Mouse (Mus musculus) adrenal gland, postnatal 10 days (tissue): Measurements from ENCODE around the gene A3galt2. TPM values are rescaled to one million over a fixed set of nuclear protein-coding genes. Genes with fewer than 3 reads are reported as not detected.

Experiments used
- DNase-seq: peaks from one replicate; pipeline ENCODE4 v3.0.0; 2021; ENCODE audit warnings: mixed read lengths
- long read RNA-seq, 2 experiments: library from polyadenylated mRNA; stranded (forward); transcript quantifications; one replicate each; pipeline ENCODE4 v2.0.0; 2021
- total RNA-seq, 2 experiments: library from RNA; stranded (reverse); gene quantifications; 2 replicates each; pipeline ENCODE4 v1.2.3; 2021

Gene A3galt2
- total RNA-seq, result under 1 TPM; 0.12 TPM
- long read RNA-seq, experiment 1, result 0 reads
- long read RNA-seq, experiment 2, result 0 reads

DNA sequence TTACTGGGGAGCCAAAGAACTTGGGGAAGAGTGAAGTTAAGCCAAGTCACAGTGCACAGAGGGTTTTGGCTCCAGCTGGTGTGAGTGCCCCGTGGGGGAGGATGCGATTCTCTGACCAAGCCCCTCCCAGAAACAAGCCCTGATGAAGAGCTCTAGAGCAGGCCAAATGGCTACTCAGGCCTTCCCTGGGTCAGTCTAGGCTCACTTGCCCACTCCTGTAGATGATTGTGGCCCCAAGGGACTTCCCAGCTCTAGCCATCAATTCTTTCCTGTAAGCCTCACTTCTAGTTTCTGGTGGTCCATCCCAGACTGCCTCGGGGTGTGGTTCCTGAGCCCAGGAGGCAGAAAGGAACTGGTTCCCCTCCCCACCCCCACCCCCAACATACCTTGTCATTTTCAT is at the start of gene A3galt2:
Gene A3galt2 (plus strand): TSS at position 301 of the 400 bp plus-strand sequence.
- DNase-seq, result no peak

GRCm38 (mm10) chr4:128706626-128707025 is 48.5 kb upstream of the A3galt2 start:
- DNase-seq, result no peak

GRCm38 (mm10) chr4:128707384-128707783 is 47.8 kb upstream of the A3galt2 start:
- DNase-seq, result no peak

DNA sequence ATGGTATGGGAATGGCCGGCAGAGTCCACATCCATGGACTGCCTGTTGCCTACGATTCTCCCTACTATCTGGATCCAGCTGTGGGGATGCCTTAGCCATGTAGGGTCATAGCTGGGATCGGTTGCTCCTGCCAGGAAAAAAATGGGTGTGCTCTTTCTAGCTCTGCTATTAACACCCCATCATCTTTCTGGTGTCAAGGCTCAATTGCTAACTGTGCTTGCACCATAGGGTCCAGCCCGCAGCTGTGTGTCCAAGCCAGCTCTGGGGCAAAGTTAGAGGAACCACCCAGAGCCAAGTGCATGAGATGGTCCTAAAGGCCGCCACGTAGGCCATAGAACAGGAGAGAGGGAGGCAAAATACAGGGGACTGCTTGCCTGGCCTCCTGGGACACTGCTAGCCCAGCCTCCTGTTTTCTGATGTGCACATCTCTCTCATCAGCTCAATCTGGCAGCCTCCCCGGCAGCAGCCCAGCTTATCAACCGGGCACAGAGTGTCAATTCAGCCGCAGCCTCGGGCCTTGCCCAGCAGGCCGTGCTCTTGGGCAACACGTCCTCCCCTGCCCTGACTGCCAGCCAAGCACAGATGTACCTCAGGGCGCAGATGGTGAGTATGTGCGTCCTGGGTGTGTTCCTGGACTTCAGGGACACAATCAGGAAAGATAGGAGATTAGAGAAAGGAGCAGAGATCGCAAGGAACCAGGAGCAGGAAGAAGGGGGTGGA is 45.9 kb upstream of the A3galt2 start:
- DNase-seq, result no peak

DNA sequence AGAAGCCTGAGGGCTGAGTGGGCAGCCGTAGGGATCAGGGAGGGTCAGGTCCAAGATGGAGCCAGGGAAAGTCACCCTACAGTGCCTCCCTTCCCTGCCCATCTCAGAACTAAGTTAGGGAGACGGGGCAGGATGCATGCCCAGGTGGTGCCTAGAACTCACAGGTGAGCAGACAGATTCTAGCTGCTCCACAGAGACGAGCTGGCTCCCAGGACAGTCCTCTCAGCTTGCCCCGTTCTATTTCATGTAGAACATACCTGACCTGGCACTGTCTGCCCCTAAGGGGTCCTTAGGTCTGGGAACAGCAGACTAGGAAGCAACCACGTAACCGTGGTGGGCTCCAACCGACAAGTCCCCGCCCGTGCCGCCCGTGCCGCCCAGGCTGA is 45.4 kb upstream of the A3galt2 start:
- no peak for DNase-seq

GRCm38 (mm10) chr4:128710286-128710685 is 44.9 kb upstream of the A3galt2 start:
- no peak for DNase-seq

DNA sequence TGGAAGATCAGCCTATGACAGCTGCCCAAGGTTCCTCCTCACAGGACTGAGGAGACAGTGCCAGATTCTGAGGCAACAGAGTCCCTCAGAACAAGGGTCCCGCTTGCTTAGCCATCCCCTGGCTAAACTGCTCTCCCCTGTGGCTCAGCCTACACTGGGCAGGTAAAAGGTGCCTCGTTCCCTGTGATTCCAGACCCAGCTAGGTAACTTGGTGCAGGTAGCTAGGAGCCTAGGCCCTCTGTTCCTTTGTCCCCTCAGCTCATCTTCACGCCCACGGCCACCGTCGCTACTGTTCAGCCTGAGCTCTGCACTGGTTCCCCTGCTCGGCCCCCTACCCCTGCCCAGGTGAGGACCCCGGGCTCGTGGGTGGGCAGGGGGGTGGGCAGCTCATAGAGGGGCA is 44.4 kb upstream of the A3galt2 start:
- DNase-seq, result no peak

DNA sequence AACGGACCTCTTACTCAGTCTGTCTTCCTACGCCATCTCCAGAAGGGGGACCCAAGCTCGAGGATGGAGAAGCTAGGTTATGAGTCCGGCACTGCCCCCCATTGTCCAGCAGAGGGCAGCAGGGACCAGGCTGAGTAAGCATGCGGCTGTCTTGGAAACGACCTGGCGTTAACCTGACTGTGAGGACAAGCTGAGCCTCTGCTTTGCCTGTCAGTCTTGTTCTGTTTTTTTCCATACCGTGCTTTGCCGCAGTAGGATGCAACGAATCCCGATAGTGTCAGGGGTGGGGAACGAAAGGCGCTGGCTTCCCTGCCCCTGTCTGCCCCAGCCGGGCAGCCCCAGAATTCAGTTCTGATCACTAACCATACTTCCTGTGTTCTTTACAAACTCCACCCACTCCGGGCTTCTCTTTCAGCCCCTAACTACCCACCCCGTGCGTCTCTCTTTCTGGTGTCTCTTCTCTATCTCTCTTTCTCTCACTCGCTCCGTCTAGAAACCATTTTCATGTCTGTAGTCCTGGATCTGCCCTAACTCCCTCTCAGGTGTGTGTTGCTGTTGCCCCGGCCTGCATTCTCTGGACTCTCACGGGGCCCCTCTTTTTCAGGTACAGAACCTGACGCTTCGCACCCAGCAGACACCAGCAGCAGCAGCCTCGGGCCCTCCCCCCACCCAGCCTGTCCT is 43.6 kb upstream of the A3galt2 start:
- peak; percentile 95 for DNase-seq

- DNase-seq, result no peak
These were observed 43.0 kb upstream of the A3galt2 start for GRCm38 (mm10) chr4:128712136-128712655.

- DNase-seq, result no peak
These were observed 42.2 kb upstream of the A3galt2 start for GRCm38 (mm10) chr4:128712941-128713340.

DNA sequence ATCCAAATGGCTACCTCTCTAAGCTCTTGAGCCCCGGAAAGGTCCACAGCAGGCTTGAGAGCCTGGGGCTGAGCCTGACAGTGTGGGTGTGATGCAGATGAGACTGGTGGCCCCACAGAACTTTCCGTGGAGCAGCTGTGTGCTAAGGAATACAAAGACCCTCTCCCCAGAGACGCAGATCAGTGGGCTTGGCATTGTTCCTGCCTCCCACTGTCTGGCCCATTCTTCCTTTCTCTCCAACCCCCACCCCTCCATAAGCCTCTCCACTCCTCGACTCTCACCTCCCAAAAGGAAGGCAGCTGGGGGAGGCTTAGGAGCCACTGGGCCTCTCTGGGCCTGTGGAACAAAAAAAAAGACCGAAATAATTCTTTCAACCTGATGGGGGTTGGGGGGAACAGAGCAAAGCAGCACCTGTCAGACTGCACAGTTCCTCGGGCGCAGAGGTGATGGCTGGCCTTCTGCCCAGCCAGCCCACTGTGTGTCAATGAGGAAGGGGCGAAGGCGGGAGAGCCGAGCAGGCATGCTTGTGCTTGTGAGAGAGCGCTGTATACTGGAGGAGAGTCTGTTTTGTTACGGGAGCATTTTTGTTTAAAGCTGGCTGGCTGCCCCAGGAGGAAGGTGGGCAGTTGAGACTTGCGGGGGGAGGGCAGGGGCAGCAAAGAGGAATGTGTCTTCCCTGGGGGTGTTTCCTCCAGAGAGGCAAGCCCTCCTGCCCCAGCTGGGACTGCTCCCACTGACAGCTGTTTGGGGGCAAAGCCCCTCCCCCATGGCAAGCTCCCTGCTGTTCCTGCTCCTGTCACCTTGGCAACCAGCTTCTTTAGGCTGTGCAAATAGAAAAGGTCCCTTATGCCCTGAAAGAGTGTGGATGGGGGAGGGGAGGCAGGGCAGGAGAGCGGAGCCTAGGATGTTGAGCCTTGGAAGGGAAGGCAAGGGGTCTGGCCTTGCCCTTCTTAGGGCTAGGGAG is 39.6 kb upstream of the A3galt2 start:
- no peak for DNase-seq

GRCm38 (mm10) chr4:128716279-128716678 is 38.9 kb upstream of the A3galt2 start:
- no peak for DNase-seq

DNA sequence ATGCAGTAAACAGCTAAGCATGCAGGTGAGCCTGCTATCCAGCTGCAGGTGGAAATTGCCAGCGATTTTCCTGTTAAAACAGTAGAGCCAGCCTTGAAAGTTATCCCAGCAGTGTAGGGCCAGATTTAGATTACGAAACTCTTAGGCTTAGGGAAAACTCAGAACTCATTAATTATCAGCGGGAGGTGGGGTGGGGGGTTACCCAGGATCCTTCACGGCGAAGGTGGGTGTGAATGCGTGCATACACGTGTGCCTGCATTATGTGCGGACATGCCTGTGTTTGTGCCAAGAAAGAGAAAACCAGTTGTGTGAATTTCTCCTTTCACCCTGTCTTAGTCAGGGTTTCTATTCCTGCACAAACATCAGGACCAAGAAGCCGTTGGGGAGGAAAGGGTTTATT is 38.4 kb upstream of the A3galt2 start:
- DNase-seq, result no peak

DNA sequence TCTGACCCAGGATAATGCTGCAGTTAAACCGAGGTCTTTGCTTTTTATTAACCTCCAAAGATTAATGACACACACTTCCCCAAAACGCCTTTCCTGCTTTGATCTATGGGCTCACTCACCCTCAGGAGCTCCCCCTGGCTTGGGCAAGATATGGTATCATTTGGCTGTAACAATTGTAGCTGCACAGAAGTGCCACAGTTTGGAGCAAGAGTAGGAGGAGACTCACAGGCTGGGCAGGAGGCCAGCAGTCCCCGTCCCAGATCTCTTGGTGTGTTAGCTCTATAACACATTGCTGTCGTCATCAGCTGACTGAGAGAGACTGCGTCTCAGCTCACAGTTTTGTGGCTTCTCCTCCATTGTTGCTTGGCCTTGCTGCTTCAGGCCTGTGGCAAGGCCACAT is 35.1 kb upstream of the A3galt2 start:
- peak; percentile 81 for DNase-seq

DNA sequence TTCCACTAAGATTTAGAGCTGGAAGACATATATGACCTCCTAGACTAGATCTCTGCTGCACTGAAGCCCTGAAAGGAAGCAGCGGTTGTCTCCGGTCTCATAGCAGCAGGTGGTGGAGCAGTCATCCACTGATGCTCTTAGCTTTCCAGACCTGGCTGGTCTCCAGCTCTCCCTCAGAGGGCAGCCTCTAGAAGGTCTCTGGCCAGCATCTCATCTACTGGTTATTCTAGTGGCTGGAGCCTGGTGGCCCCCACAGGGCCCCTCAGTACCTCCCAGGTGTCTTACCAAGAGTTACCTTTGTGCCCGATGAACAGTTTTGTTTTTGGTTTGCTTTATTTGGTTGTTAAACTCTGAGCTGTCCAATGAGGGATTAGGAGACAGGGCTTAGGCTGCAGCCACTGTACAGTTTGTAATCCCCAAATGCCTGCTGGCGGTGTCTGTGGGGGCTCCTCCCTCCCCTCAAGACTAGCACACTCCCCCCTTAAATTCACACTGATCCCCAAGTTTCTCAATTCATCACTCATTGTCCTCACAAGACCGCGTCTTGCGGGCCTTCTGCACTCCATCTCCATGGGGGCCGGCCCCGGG is 34.0 kb upstream of the A3galt2 start:
- no peak for DNase-seq

DNA sequence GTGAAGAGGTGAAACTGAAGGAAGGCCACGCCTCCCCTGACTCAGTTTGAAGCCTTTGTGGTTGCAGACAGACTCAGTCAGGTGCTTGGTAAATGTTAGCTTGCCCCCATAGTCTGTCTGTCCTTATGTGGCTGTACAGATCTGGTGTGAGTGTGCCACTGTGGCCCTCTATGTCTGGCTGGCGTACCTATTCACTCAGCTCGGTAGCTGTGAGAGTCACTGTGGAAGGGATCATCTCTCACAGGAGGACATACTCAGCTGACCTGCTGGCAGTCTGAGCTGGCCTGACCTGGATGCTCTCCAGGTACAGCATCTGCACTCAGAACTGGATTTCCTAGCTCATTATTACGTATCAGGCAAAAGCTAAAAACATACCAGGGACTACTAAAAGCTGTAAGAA is 33.4 kb upstream of the A3galt2 start:
- no peak for DNase-seq

- DNase-seq, result no peak
These were observed 32.2 kb upstream of the A3galt2 start for GRCm38 (mm10) chr4:128722932-128723331.

GRCm38 (mm10) chr4:128723431-128723830 is 31.7 kb upstream of the A3galt2 start:
- no peak for DNase-seq

DNA sequence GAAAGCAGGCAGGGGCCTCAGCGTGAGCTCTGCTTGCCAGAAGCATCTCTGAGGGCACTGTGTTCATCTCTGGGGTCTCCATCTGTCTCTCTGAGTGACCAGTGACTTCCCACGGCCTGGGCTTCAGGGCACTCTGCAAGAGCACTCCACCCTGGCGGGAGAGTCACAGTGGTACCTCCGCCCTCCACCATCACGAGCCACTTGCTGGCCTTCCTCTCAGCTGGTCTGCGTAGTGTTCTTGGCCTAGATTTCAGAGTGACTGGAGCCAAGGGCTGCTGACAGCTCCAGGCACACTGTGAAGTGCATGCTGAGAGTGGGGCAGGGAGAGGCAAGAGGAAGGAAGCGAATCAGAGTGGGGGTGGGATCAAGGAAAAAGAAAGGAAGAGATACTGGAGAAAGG is 31.1 kb upstream of the A3galt2 start:
- DNase-seq, result peak; percentile 26

- peak; percentile 92 for DNase-seq
These were observed 28.0 kb upstream of the A3galt2 start for GRCm38 (mm10) chr4:128727019-128727720.

- peak; percentile 79 for DNase-seq
These were observed 27.3 kb upstream of the A3galt2 start for GRCm38 (mm10) chr4:128727721-128728430.
